In the genomic region with DNA sequence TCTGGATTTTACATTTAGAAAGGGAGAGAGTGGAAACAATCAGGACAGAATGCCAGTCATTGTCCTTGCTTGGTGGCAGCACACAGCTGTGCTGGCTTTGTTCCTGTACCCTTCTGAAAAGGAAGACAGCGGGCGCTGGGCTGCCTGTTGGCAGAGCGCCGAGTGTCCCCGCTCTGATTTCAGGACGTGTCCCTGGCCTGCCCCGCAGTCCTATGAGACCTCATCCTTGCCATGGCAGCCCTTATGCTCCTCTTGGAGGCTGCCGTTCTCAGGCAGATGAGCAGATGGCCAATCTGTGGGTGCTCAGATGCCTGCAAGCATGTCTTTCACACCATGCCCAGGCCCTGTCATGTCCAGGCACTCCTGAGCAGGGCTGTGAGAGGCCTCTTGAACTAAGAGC, we compare ENCODE assay signal across 12 mouse cellular contexts. TPM values are rescaled to one million over a fixed set of nuclear protein-coding genes. Genes with fewer than 3 reads are reported as not detected.
DNase-seq lines count a peak whose midpoint lies in the region; ATAC-seq and TF ChIP-seq lines count a peak whose summit lies in the region.
"Had no signal": no experiment of that assay in that cellular context is flagged by ENCODE, and none has a peak within 500 bp of the region (broad histone marks: within the 10 kb centered on the region; RNA-seq: fewer than 3 reads in every experiment).

No protein-coding gene starts in this region.

- H3K9ac ChIP-seq in intestine, embryonic 16.5 days (ENCODE audit: low read depth, low read length) = no peak overlapping the region
- H3K9ac ChIP-seq: limb, embryonic 15.5 days had no signal

- H3K27me3 ChIP-seq in intestine, embryonic 16.5 days (replicated peaks; ENCODE audit: control insufficient read depth, insufficient read depth, low read length) = no peaks in the 10 kb centered on the region
- H3K27me3 ChIP-seq: limb, embryonic 15.5 days; megakaryocyte, embryonic 14.5 days had no signal

- H3K36me3 ChIP-seq in intestine, embryonic 16.5 days (ENCODE audit: control insufficient read depth, insufficient read depth, low read length) = no peaks in the 10 kb centered on the region
- H3K36me3 ChIP-seq: limb, embryonic 15.5 days had no signal

- ATAC-seq in intestine, embryonic 16.5 days = no peak
- ATAC-seq: intestine, postnatal 0 days; Patski had no signal

- no peak overlapping the region for H3K4me3 ChIP-seq in layer of hippocampus, adult 2 months
- H3K4me3 ChIP-seq in intestine, embryonic 16.5 days (ENCODE audit: low read length) = no peak overlapping the region
- H3K4me3 ChIP-seq: limb, embryonic 15.5 days; megakaryocyte, embryonic 14.5 days had no signal

- no peaks in the 10 kb centered on the region for H3K9me3 ChIP-seq in intestine, embryonic 16.5 days (ENCODE audit: control insufficient read depth, low read length)
- H3K9me3 ChIP-seq: limb, embryonic 15.5 days had no signal

- peak overlapping the region; percentile 43; the same call in 1 of the 2 replicates for H3K27ac ChIP-seq in layer of hippocampus, adult 2 months
- H3K27ac ChIP-seq in intestine, embryonic 16.5 days (ENCODE audit: low read length) = no peak overlapping the region
- H3K27ac ChIP-seq: limb, embryonic 15.5 days had no signal

- DNase-seq in adrenal gland, postnatal 10 days = peak; percentile 30
- DNase-seq in adrenal gland, adult 18-20 months (ENCODE audit: low spot score in 2 of 2) = no peak
- peak; percentile 41 for DNase-seq in right cerebral cortex, postnatal 4 days
- no peak for DNase-seq in right cerebral cortex, postnatal 25 days
- peak; percentile 24 to 26 for DNase-seq in layer of hippocampus, adult 2 months (ENCODE audit: low spot score in 2 of 2)
- DNase-seq in heart, adult 9 months (ENCODE audit: low spot score in 2 of 2) = no peak
- DNase-seq in ovary, postnatal 10 days (ENCODE audit: low spot score) = no peak

- no peak for TF ChIP-seq CTCF in layer of hippocampus, adult 2 months (conservative IDR thresholded peaks at IDR 0.05)

- no peak overlapping the region for H3K4me2 ChIP-seq in intestine, embryonic 16.5 days (ENCODE audit: low read depth, low read length)
- H3K4me2 ChIP-seq: limb, embryonic 15.5 days had no signal

- 85% methylated on average over 8 of the region's 8 CpGs for WGBS in intestine, embryonic 16.5 days

- no peaks in the 10 kb centered on the region for H3K4me1 ChIP-seq in intestine, embryonic 16.5 days (ENCODE audit: control insufficient read depth, insufficient read depth, low read length)
- H3K4me1 ChIP-seq: limb, embryonic 15.5 days; megakaryocyte, embryonic 14.5 days had no signal

RNA-seq across cellular contexts. Expression of a gene that starts 17.7 kb away (rescaled TPM):
- total RNA-seq in adrenal gland, postnatal 10 days (2021) = 1 to 10 TPM; 6.9 to 9.9 TPM
- 1 to 10 TPM; 2.9 to 5.0 TPM for total RNA-seq in adrenal gland, adult 18-20 months (2021)
- 100 to 1,000 TPM; 139 to 147 TPM for total RNA-seq in layer of hippocampus, adult 2 months (2021)
- 3.3 and 4.2 TPM in 2 replicates for polyA plus RNA-seq in intestine, embryonic 16.5 days (2015; fragmentation: Nextera tagmentation; extraction: Ambion mirVana)

Comparison
In these comparisons a context has a peak if more than half of its experiments do, and no peak if none do; other contexts are left out.
1. DNase-seq: peak in adrenal gland, postnatal 10 days (single experiment), right cerebral cortex, postnatal 4 days (single experiment) and layer of hippocampus, adult 2 months (2 of 2); none in adrenal gland, adult 18-20 months (0 of 2), right cerebral cortex, postnatal 25 days (single experiment), heart, adult 9 months (0 of 2) and ovary, postnatal 10 days (single experiment).
2. RNA of a gene that starts 17.7 kb away (total RNA-seq): 139 to 147 TPM in layer of hippocampus, adult 2 months; 6.9 to 9.9 TPM in adrenal gland, postnatal 10 days and 2.9 to 5.0 TPM in adrenal gland, adult 18-20 months; every median in the first group is over 10 times any median in the second.